Mouse (Mus musculus): ENCODE data around the gene Fcrl1. TPM values are rescaled to one million over a fixed set of nuclear protein-coding genes. Genes with fewer than 3 reads are reported as not detected.
"Not testable (repeated sequence)": the region's sequence is repeated elsewhere in the genome, so short reads cannot be mapped to it uniquely, and the experiment has no call there.

The Fcrl1 gene
- polyA plus RNA-seq (2016; fragmentation: Nextera tagmentation; extraction: Ambion mirVana), result 0.10 TPM in 1 of 2 replicates, not detected in the other

- 88% methylated on average over 18 of the region's 18 CpGs for WGBS
- H3K36me3 ChIP-seq, result no peaks in the 10 kb centered on the region
- no peak within 1 kb of the TSS for H3K4me3 ChIP-seq
- no peaks in the 10 kb centered on the region for H3K27me3 ChIP-seq (ENCODE audit: low read depth, poor library complexity, severe bottlenecking)
- no peaks in the 10 kb centered on the region for H3K9me3 ChIP-seq (replicated peaks)
- H3K4me1 ChIP-seq, result no peaks in the 10 kb centered on the region
- DNase-seq (ENCODE audit: low spot score), result no peak
- H3K27ac ChIP-seq, result no peak within 1 kb of the TSS
These were observed at the start of gene Fcrl1 for GRCm38 (mm10) chr3:87376195-87377165. Gene Fcrl1 (plus strand): TSS chr3:87376387.

- Histone ChIP-seq H3K27me3 (ENCODE audit: low read depth, poor library complexity, severe bottlenecking) (no peaks in the 10 kb centered on the region), H3K27ac (no peak overlapping the region), H3K4me3 (no peak overlapping the region), H3K36me3 (no peaks in the 10 kb centered on the region), H3K9me3 (replicated peaks) (no peaks in the 10 kb centered on the region), H3K4me1 (no peaks in the 10 kb centered on the region)
- 90% methylated on average over 5 of the region's 5 CpGs for WGBS
- DNase-seq (ENCODE audit: low spot score), result no peak
These were observed 38.3 kb upstream of the Fcrl1 start for GRCm38 (mm10) chr3:87337899-87338298.

- H3K36me3 ChIP-seq; H3K27ac ChIP-seq; H3K27me3 ChIP-seq (ENCODE audit: low read depth, poor library complexity, severe bottlenecking); H3K4me3 ChIP-seq; H3K9me3 ChIP-seq (replicated peaks); H3K4me1 ChIP-seq; DNase-seq (ENCODE audit: low spot score): not testable (repeated sequence)
- WGBS, result 79% methylated on average over 2 of the region's 2 CpGs
These were observed 25.2 kb upstream of the Fcrl1 start for GRCm38 (mm10) chr3:87350992-87351391.

- Histone ChIP-seq H3K9me3 (replicated peaks) (no peaks in the 10 kb centered on the region), H3K27ac (no peak within 1 kb of the TSS), H3K4me3 (no peak within 1 kb of the TSS), H3K4me1 (no peaks in the 10 kb centered on the region), H3K36me3 (no peaks in the 10 kb centered on the region), H3K27me3 (ENCODE audit: low read depth, poor library complexity, severe bottlenecking) (no peaks in the 10 kb centered on the region)
- DNase-seq (ENCODE audit: low spot score), result no peak
These were observed 18.6 kb upstream of the Fcrl1 start, which contains the start of gene Cd5l for GRCm38 (mm10) chr3:87357581-87357980. Gene Cd5l (plus strand): TSS chr3:87357881.

GRCm38 (mm10) chr3:87359215-87359614, 17.0 kb upstream of the Fcrl1 start:
- Histone ChIP-seq H3K27ac (no peak overlapping the region), H3K4me1 (no peaks in the 10 kb centered on the region), H3K9me3 (replicated peaks) (no peaks in the 10 kb centered on the region), H3K36me3 (no peaks in the 10 kb centered on the region), H3K4me3 (no peak overlapping the region), H3K27me3 (ENCODE audit: low read depth, poor library complexity, severe bottlenecking) (no peaks in the 10 kb centered on the region)
- DNase-seq (ENCODE audit: low spot score), result no peak

- no peaks in the 10 kb centered on the region for H3K9me3 ChIP-seq (replicated peaks)
- DNase-seq (ENCODE audit: low spot score), result no peak
- 86% methylated on average over 6 of the region's 6 CpGs for WGBS
- no peaks in the 10 kb centered on the region for H3K36me3 ChIP-seq
- H3K27ac ChIP-seq, result no peak overlapping the region
- no peaks in the 10 kb centered on the region for H3K4me1 ChIP-seq
- no peaks in the 10 kb centered on the region for H3K27me3 ChIP-seq (ENCODE audit: low read depth, poor library complexity, severe bottlenecking)
- no peak overlapping the region for H3K4me3 ChIP-seq
These were observed 15.7 kb upstream of the Fcrl1 start for GRCm38 (mm10) chr3:87360466-87360865.

- Histone ChIP-seq H3K4me3 (no peak overlapping the region), H3K27me3 (ENCODE audit: low read depth, poor library complexity, severe bottlenecking) (no peaks in the 10 kb centered on the region), H3K27ac (no peak overlapping the region), H3K9me3 (replicated peaks) (no peaks in the 10 kb centered on the region), H3K4me1 (no peaks in the 10 kb centered on the region), H3K36me3 (no peaks in the 10 kb centered on the region)
- WGBS, result 93% methylated on average over 14 of the region's 14 CpGs
- no peak for DNase-seq (ENCODE audit: low spot score)
These were observed 10.5 kb upstream of the Fcrl1 start for GRCm38 (mm10) chr3:87365691-87366090.

GRCm38 (mm10) chr3:87367511-87367910, 8.7 kb upstream of the Fcrl1 start:
- no peak overlapping the region for H3K4me3 ChIP-seq
- 87% methylated on average over 10 of the region's 10 CpGs for WGBS
- H3K27me3 ChIP-seq (ENCODE audit: low read depth, poor library complexity, severe bottlenecking), result no peaks in the 10 kb centered on the region
- DNase-seq (ENCODE audit: low spot score), result no peak
- H3K36me3 ChIP-seq, result no peaks in the 10 kb centered on the region
- no peaks in the 10 kb centered on the region for H3K4me1 ChIP-seq
- no peak overlapping the region for H3K27ac ChIP-seq
- no peaks in the 10 kb centered on the region for H3K9me3 ChIP-seq (replicated peaks)

- Histone ChIP-seq H3K27ac (no peak overlapping the region), H3K4me1 (no peaks in the 10 kb centered on the region), H3K4me3 (no peak overlapping the region), H3K9me3 (replicated peaks) (no peaks in the 10 kb centered on the region), H3K27me3 (ENCODE audit: low read depth, poor library complexity, severe bottlenecking) (no peaks in the 10 kb centered on the region), H3K36me3 (no peaks in the 10 kb centered on the region)
- no peak for DNase-seq (ENCODE audit: low spot score)
- 84% methylated on average over 5 of the region's 5 CpGs for WGBS
These were observed 7.0 kb upstream of the Fcrl1 start for GRCm38 (mm10) chr3:87369181-87369580.

- H3K4me3 ChIP-seq, result no peak overlapping the region
- H3K27me3 ChIP-seq (ENCODE audit: low read depth, poor library complexity, severe bottlenecking), result no peaks in the 10 kb centered on the region
- no peaks in the 10 kb centered on the region for H3K9me3 ChIP-seq (replicated peaks)
- no peak overlapping the region for H3K27ac ChIP-seq
- 72% methylated on average over 3 of the region's 3 CpGs for WGBS
- H3K36me3 ChIP-seq, result no peaks in the 10 kb centered on the region
- no peak for DNase-seq (ENCODE audit: low spot score)
- no peaks in the 10 kb centered on the region for H3K4me1 ChIP-seq
These were observed 1.0 kb downstream of the Fcrl1 start for GRCm38 (mm10) chr3:87377228-87377627.

GRCm38 (mm10) chr3:87377719-87378118, 1.5 kb downstream of the Fcrl1 start:
- no peak overlapping the region for H3K27ac ChIP-seq
- no peak overlapping the region for H3K4me3 ChIP-seq
- WGBS, result 69% methylated on average over 6 of the region's 6 CpGs
- H3K27me3 ChIP-seq (ENCODE audit: low read depth, poor library complexity, severe bottlenecking), result no peaks in the 10 kb centered on the region
- no peaks in the 10 kb centered on the region for H3K4me1 ChIP-seq
- no peak for DNase-seq (ENCODE audit: low spot score)
- H3K36me3 ChIP-seq, result no peaks in the 10 kb centered on the region
- H3K9me3 ChIP-seq (replicated peaks), result no peaks in the 10 kb centered on the region

- DNase-seq (ENCODE audit: low spot score); H3K36me3 ChIP-seq; H3K4me3 ChIP-seq; H3K27me3 ChIP-seq (ENCODE audit: low read depth, poor library complexity, severe bottlenecking); H3K27ac ChIP-seq; H3K9me3 ChIP-seq (replicated peaks); H3K4me1 ChIP-seq: not testable (repeated sequence)
- 94% methylated on average over 2 of the region's 2 CpGs for WGBS
These were observed 3.6 kb downstream of the Fcrl1 start for GRCm38 (mm10) chr3:87379641-87380315.
